Mouse (Mus musculus): ENCODE data around the gene Wdr93.
"Not testable (repeated sequence)": the region's sequence is repeated elsewhere in the genome, so short reads cannot be mapped to it uniquely, and the experiment has no call there.

Wdr93 gene

GRCm38 (mm10) chr7:79756334-79756733, 13.4 kb downstream of the Wdr93 start:
- DNase-seq, result no peak

- no peak for DNase-seq
Measured at GRCm38 (mm10) chr7:79758176-79758575, 15.2 kb downstream of the Wdr93 start.

GRCm38 (mm10) chr7:79759766-79760165, 16.8 kb downstream of the Wdr93 start:
- no peak for DNase-seq

GRCm38 (mm10) chr7:79761124-79761876, 18.3 kb downstream of the Wdr93 start:
- DNase-seq, result no peak

- no peak for DNase-seq
Measured at GRCm38 (mm10) chr7:79762106-79762505, 19.1 kb downstream of the Wdr93 start.

GRCm38 (mm10) chr7:79765991-79766390, 23.0 kb downstream of the Wdr93 start:
- no peak for DNase-seq

GRCm38 (mm10) chr7:79769664-79770063, 26.7 kb downstream of the Wdr93 start:
- no peak for DNase-seq

- DNase-seq, result no peak
Measured at GRCm38 (mm10) chr7:79771561-79772512, 28.9 kb downstream of the Wdr93 start.

- DNase-seq, result peak; percentile 66
Measured at GRCm38 (mm10) chr7:79780647-79781626, 38.0 kb downstream of the Wdr93 start.

- no peak for DNase-seq
Measured at GRCm38 (mm10) chr7:79781826-79782515, 39.0 kb downstream of the Wdr93 start.

- DNase-seq, result no peak
Measured at GRCm38 (mm10) chr7:79782516-79782855, 39.5 kb downstream of the Wdr93 start.

GRCm38 (mm10) chr7:79786295-79786694, 43.3 kb downstream of the Wdr93 start:
- peak; percentile 64 for DNase-seq

- DNase-seq, result not testable (repeated sequence)
Measured at GRCm38 (mm10) chr7:79789812-79790211, 46.8 kb downstream of the Wdr93 start.

GRCm38 (mm10) chr7:79792635-79793421, 49.9 kb downstream of the Wdr93 start:
- DNase-seq, result peak; percentile 56

GRCm38 (mm10) chr7:79793688-79794087, 50.7 kb downstream of the Wdr93 start, which contains the start of gene Mesp1:
Gene Mesp1, minus strand, starts transcription at chr7:79793788.
- no peak for DNase-seq

- no peak for DNase-seq
Measured at GRCm38 (mm10) chr7:79798606-79799005, 55.6 kb downstream of the Wdr93 start.

GRCm38 (mm10) chr7:79799048-79799447, 56.1 kb downstream of the Wdr93 start:
- peak; percentile 66 for DNase-seq

- DNase-seq, result no peak
Measured at GRCm38 (mm10) chr7:79799506-79799905, 56.5 kb downstream of the Wdr93 start.

- no peak for DNase-seq
Measured at GRCm38 (mm10) chr7:79800336-79800735, 57.4 kb downstream of the Wdr93 start.

- no peak for DNase-seq
Measured at GRCm38 (mm10) chr7:79801391-79801790, 58.4 kb downstream of the Wdr93 start.

GRCm38 (mm10) chr7:79802037-79802436, 59.1 kb downstream of the Wdr93 start:
- DNase-seq, result no peak

All from thymus, postnatal 14 days (tissue).